Mouse (Mus musculus) cerebellum, adult 9-10 months (tissue): ENCODE results near the gene Bves.
"Not testable (repeated sequence)": the region's sequence is repeated elsewhere in the genome, so short reads cannot be mapped to it uniquely, and the experiment has no call there.

ENCODE experiments used
- DNase-seq: peaks from one replicate; pipeline ENCODE4 v3.0.0; 2022

Bves gene

GRCm38 (mm10) chr10:45335434-45336422, at the start of gene Bves:
TSS of gene Bves (plus strand) at chr10:45335772.
- DNase-seq = no peak

- no peak for DNase-seq
Measured at GRCm38 (mm10) chr10:45288351-45288750, 47.2 kb upstream of the Bves start.

GRCm38 (mm10) chr10:45289218-45290105, 46.1 kb upstream of the Bves start:
- DNase-seq = no peak

- no peak for DNase-seq
Measured at GRCm38 (mm10) chr10:45290618-45291017, 45.0 kb upstream of the Bves start.

GRCm38 (mm10) chr10:45292159-45292558, 43.4 kb upstream of the Bves start:
- DNase-seq = not testable (repeated sequence)

- no peak for DNase-seq
Measured at GRCm38 (mm10) chr10:45295093-45295492, 40.5 kb upstream of the Bves start.

GRCm38 (mm10) chr10:45298503-45298902, 37.1 kb upstream of the Bves start:
- DNase-seq = no peak

- DNase-seq = no peak
Measured at GRCm38 (mm10) chr10:45299509-45299908, 36.1 kb upstream of the Bves start.

GRCm38 (mm10) chr10:45303315-45304036, 32.1 kb upstream of the Bves start:
- no peak for DNase-seq

- DNase-seq = no peak
Measured at GRCm38 (mm10) chr10:45305173-45305572, 30.4 kb upstream of the Bves start.

GRCm38 (mm10) chr10:45311129-45311528, 24.4 kb upstream of the Bves start:
- no peak for DNase-seq

- DNase-seq = no peak
Measured at GRCm38 (mm10) chr10:45311624-45312023, 23.9 kb upstream of the Bves start.

- no peak for DNase-seq
Measured at GRCm38 (mm10) chr10:45314865-45315264, 20.7 kb upstream of the Bves start.

GRCm38 (mm10) chr10:45318922-45319321, 16.6 kb upstream of the Bves start:
- DNase-seq = no peak

- no peak for DNase-seq
Measured at GRCm38 (mm10) chr10:45320296-45320695, 15.3 kb upstream of the Bves start.

- no peak for DNase-seq
Measured at GRCm38 (mm10) chr10:45324159-45324558, 11.4 kb upstream of the Bves start.

- no peak for DNase-seq
Measured at GRCm38 (mm10) chr10:45328196-45329000, 7.2 kb upstream of the Bves start.

- no peak for DNase-seq
Measured at GRCm38 (mm10) chr10:45334925-45335324, 647 bp upstream of the Bves start.

- DNase-seq = no peak
Measured at GRCm38 (mm10) chr10:45339106-45339505, 3.5 kb downstream of the Bves start.

- DNase-seq = no peak
Measured at GRCm38 (mm10) chr10:45344381-45344780, 8.8 kb downstream of the Bves start.

- no peak for DNase-seq
Measured at GRCm38 (mm10) chr10:45345217-45345616, 9.6 kb downstream of the Bves start.

- DNase-seq = not testable (repeated sequence)
Measured at GRCm38 (mm10) chr10:45348143-45348542, 12.6 kb downstream of the Bves start.
